Mouse (Mus musculus): ENCODE data around the gene Il7r.

- TF ChIP-seq POLR2A (IDR thresholded peaks at IDR 0.05; ENCODE audit: extremely low read depth, insufficient read depth, low read length) (no peak), CTCF (IDR thresholded peaks at IDR 0.05; ENCODE audit: low read depth, low read length) (no peak)
These were observed 58.8 kb downstream of the Il7r start for GRCm38 (mm10) chr15:9471053-9471685.

Data from liver, adult 2 months (tissue).